14 mouse cellular contexts compared by ENCODE assay signal in the genomic region with DNA sequence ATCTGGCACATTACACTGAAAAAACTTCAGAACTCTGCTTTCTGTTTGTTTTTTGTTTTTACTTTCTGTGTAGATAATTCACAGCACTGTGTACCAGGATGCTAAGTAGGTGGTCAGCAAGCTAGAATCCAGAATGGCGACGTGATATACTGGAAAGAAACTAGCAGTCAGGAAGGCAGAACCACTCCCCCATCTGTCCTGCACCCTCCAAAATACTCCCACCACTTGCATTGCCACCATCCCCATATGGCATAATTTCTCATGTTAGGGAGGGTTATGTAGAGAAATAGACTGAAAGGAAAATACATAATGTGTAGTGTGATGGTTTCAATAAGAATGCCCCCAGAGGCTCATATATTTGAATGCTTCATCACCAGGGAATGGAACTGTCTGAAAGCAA. TPM values are rescaled to one million over a fixed set of nuclear protein-coding genes. Genes with fewer than 3 reads are reported as not detected.
DNase-seq lines count a peak whose midpoint lies in the region.
"Had no signal": no experiment of that assay in that cellular context is flagged by ENCODE, and none has a peak within 500 bp of the region (broad histone marks: within the 10 kb centered on the region; RNA-seq: fewer than 3 reads in every experiment).

No protein-coding gene starts in this region.

- DNase-seq in heart, adult 11 months: peak; percentile 66
- DNase-seq in heart, adult 18-20 months: no peak
- DNase-seq in right cerebral cortex, adult 18-20 months: peak; percentile 48
- DNase-seq in right cerebral cortex, postnatal 4 days: no peak
- DNase-seq in layer of hippocampus, adult 8-10 months (ENCODE audit: low spot score in 2 of 2): peak; percentile 57 to 63
- no peak for DNase-seq in kidney, adult 18-20 months
- DNase-seq in adrenal gland, postnatal 4 days (ENCODE audit: low spot score in 2 of 2): no peak
- DNase-seq: adrenal gland, adult 8-10 months; cerebellum, adult 11-12 months; cerebellum, adult 9-11 months; gastrocnemius, postnatal 10 days; left cerebral cortex, postnatal 4 days; spleen, adult 18-20 months; thymus, postnatal 14 days had no signal

RNA-seq across cellular contexts. Expression of a gene that starts 11.8 kb away (rescaled TPM):
- 10 to 100 TPM; 20.2 to 25.1 TPM for total RNA-seq in heart, adult 18-20 months (2021)
- total RNA-seq in layer of hippocampus, adult 8-10 months (2022): 100 to 1,000 TPM; 181 to 208 (median 193) TPM
- total RNA-seq in adrenal gland, postnatal 4 days (2021): 10 to 100 TPM; 80.8 to 87.5 TPM

RNA-seq across cellular contexts. Expression of a gene that starts 16.1 kb away (rescaled TPM):
- total RNA-seq in heart, adult 18-20 months (2021): 10 to 100 TPM; 27.9 to 28.0 TPM
- total RNA-seq in layer of hippocampus, adult 8-10 months (2022): 10 to 100 TPM; 80.6 to 92.0 (median 89.1) TPM
- 10 to 100 TPM; 73.3 to 73.4 TPM for total RNA-seq in adrenal gland, postnatal 4 days (2021)

Comparison
In these comparisons a context has a peak if more than half of its experiments do, and no peak if none do; other contexts are left out.
1. DNase-seq: peak in heart, adult 11 months (single experiment), right cerebral cortex, adult 18-20 months (single experiment) and layer of hippocampus, adult 8-10 months (2 of 2); none in heart, adult 18-20 months (0 of 2), right cerebral cortex, postnatal 4 days (single experiment), kidney, adult 18-20 months (single experiment) and adrenal gland, postnatal 4 days (0 of 2).